Mouse (Mus musculus): ENCODE results near the gene Hcrt. TPM values are rescaled to one million over a fixed set of nuclear protein-coding genes. Genes with fewer than 3 reads are reported as not detected.

Hcrt gene
- total and polyA plus RNA-seq, 2 experiments from 2014 or later, result 7.1 to 8.0 TPM

DNA sequence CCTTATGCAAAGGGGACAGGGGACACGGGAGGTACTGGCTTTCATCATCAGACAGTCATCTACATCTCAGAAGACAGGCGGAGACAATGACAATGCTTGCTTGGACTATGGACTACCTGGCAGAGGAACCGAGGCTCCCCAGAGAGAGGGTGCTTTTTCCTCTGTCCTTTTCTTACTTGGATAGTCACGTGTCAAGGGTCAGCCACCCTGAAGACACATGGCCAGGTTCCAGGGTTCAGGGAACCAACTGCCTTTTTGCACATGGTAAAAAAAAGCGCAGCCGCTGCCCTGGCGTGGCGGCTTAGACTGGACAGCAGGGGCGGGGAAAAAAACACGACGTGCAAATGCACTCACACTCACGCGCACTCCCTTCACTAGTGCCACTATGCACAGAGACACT, 19.8 kb upstream of the Hcrt start:
- Histone ChIP-seq H3K4me2 (ENCODE audit: low read depth) (no peak overlapping the region), H3K9me3 (ENCODE audit: low read length) (no peaks in the 10 kb centered on the region), H3K36me3 (ENCODE audit: insufficient read depth) (peaks cover 17% of the 10 kb centered on the region), H3K27me3 (ENCODE audit: insufficient read depth, low read length) (no peaks in the 10 kb centered on the region), H3K27ac (ENCODE audit: low read depth, low read length) (no peak overlapping the region), H3K4me1 (ENCODE audit: insufficient read depth) (no peaks in the 10 kb centered on the region), H3K4me3 (ENCODE audit: low read depth, low read length) (no peak overlapping the region), H3K9ac (no peak overlapping the region)
- no peak for DNase-seq
- 89% methylated on average over 13 of the region's 13 CpGs for WGBS
- no peak for ATAC-seq
- no peak for TF ChIP-seq CTCF (IDR thresholded peaks at IDR 0.05; ENCODE audit: low read depth)

DNA sequence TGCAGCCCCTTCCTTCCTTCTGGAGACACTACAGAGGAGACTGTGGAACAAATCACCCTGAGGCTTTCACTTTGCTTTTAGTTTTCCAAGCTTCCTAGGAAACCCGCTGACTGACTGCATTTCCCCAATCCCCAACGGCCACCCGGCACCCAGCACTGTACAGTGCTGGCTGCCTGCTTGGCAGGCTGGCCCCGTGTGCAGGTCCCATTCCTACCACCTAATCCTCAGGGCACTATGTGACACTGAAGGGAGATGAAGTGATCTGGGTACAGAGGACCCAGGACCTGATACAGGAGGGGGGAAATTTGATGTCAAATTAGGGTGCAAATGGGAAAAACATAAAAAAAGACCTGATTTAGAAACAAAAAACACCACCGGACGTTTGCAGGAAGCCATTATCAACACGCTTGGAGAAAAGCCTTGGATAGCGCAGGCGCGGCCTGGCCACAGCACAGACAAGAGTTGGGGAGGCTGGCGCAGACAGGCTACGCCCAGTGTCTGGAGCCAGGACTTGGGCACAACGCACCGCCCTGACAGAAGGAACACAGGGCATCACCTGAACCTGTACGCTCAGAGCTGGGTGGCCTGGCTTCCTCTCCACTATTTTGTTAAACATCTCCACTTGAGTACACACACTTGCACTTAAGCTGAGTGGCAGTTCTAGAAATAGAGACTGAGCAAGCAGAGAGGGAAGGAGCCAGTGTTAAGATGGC, 19.2 kb upstream of the Hcrt start:
- H3K27ac ChIP-seq (ENCODE audit: low read depth, low read length), result no peak overlapping the region
- H3K9ac ChIP-seq, result no peak overlapping the region
- no peaks in the 10 kb centered on the region for H3K4me1 ChIP-seq (ENCODE audit: insufficient read depth)
- WGBS, result 91% methylated on average over 15 of the region's 15 CpGs
- no peak for TF ChIP-seq CTCF (IDR thresholded peaks at IDR 0.05; ENCODE audit: low read depth)
- peaks cover 13% of the 10 kb centered on the region for H3K36me3 ChIP-seq (ENCODE audit: insufficient read depth)
- DNase-seq, result no peak
- no peak for ATAC-seq
- no peak overlapping the region for H3K4me2 ChIP-seq (ENCODE audit: low read depth)
- no peaks in the 10 kb centered on the region for H3K9me3 ChIP-seq (ENCODE audit: low read length)
- H3K27me3 ChIP-seq (ENCODE audit: insufficient read depth, low read length), result no peaks in the 10 kb centered on the region
- H3K4me3 ChIP-seq (ENCODE audit: low read depth, low read length), result no peak overlapping the region

DNA sequence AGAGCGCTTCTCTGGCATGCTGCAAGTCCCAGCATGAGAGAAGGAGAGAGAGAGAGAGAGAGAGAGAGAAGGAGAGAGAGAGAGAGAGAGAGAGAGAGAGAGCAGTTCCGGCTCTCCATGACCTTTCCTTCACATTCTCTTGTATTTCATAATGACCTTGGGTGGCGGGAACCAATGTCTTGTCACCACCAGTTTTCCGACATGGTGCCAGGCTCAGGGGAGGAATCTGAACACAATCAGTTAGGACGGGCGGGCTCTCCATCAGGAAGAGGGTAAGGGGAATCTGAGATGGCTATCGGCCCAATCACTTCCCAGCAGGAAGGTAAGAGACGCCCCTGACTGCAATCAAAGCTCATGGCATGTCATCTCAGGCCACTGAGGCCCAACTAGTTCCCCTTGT, 17.5 kb upstream of the Hcrt start:
- Histone ChIP-seq H3K4me3 (ENCODE audit: low read depth, low read length) (no peak overlapping the region), H3K4me2 (ENCODE audit: low read depth) (no peak overlapping the region), H3K9ac (no peak overlapping the region), H3K27ac (ENCODE audit: low read depth, low read length) (no peak overlapping the region), H3K36me3 (ENCODE audit: insufficient read depth) (peaks cover 13% of the 10 kb centered on the region), H3K4me1 (ENCODE audit: insufficient read depth) (no peaks in the 10 kb centered on the region), H3K9me3 (ENCODE audit: low read length) (no peaks in the 10 kb centered on the region), H3K27me3 (ENCODE audit: insufficient read depth, low read length) (no peaks in the 10 kb centered on the region)
- ATAC-seq (no peak), DNase-seq (no peak)
- WGBS, result 78% methylated on average over 8 of the region's 8 CpGs
- no peak for TF ChIP-seq CTCF (IDR thresholded peaks at IDR 0.05; ENCODE audit: low read depth)

DNA sequence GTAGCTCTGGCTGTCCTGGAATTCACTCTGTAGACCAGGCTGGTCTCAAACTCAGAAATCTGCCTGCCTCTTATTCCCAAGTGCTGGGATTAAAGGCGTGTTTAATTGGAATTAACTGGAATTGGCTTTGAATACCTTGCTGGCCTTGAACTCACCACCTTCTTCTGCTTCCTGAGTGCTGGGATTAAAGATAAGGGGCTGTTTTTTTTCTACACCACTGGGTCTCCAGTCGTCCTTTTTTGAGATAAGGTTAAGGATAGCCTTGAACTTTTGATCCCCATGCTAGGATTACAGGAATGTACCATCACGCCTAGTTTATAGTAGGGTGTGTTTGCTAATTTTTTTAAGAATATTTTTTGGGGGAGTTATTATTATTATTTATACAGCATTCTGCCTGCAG, 15.3 kb upstream of the Hcrt start:
- TF ChIP-seq CTCF (IDR thresholded peaks at IDR 0.05; ENCODE audit: low read depth), result no peak
- no peaks in the 10 kb centered on the region for H3K27me3 ChIP-seq (ENCODE audit: insufficient read depth, low read length)
- no peak overlapping the region for H3K27ac ChIP-seq (ENCODE audit: low read depth, low read length)
- no peak overlapping the region for H3K4me3 ChIP-seq (ENCODE audit: low read depth, low read length)
- 80% methylated on average over 3 of the region's 3 CpGs for WGBS
- no peaks in the 10 kb centered on the region for H3K4me1 ChIP-seq (ENCODE audit: insufficient read depth)
- ATAC-seq (no peak), DNase-seq (no peak)
- no peak overlapping the region for H3K9ac ChIP-seq
- H3K9me3 ChIP-seq (ENCODE audit: low read length), result no peaks in the 10 kb centered on the region
- H3K36me3 ChIP-seq (ENCODE audit: insufficient read depth), result peaks cover 7% of the 10 kb centered on the region
- H3K4me2 ChIP-seq (ENCODE audit: low read depth), result no peak overlapping the region

DNA sequence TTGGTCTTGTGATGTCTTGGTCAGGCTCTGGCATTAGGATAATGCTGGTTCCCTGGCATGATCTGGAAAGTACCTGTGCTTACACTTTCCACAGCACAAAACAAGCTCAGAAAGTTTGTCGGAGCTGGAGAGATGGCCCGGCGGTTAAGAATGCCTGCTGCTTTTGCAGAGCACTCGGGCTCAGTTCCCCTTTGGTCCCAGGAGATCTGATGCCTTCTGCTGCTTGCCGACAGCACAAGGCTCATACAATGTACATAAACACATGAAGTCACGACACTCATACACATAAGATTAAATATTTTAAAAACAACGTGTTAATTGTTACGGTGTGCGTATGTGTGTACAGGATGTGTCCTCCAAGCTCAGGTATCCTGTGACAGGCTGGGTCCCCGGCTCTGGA, 13.2 kb upstream of the Hcrt start:
- no peaks in the 10 kb centered on the region for H3K27me3 ChIP-seq (ENCODE audit: insufficient read depth, low read length)
- H3K4me3 ChIP-seq (ENCODE audit: low read depth, low read length), result no peak overlapping the region
- H3K4me1 ChIP-seq (ENCODE audit: insufficient read depth), result 0 out of 2 replicates have a peak, but pooled peaks cover under 1% of the 10 kb centered on the region

DNA sequence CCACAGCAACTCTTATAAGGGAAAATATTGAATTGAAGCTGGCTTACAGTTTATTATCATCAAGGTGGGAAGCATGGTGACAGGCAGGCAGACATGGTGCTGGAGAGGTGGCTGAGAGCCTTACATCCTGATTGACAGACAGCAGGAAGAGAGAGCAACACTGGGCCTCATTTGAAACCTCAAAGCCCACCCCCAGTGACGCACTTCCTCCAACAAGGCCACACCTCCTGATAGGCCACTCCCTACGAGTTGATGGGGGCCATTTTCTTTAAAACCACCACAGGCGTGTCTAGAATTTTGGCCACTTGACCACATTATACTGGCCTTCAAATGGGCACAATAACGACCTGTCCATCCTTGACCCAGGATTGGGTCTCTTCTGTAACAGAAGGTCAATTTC, 11.5 kb upstream of the Hcrt start:
- TF ChIP-seq CTCF (IDR thresholded peaks at IDR 0.05; ENCODE audit: low read depth), result no peak
- Histone ChIP-seq H3K4me2 (ENCODE audit: low read depth) (no peak overlapping the region), H3K9ac (no peak overlapping the region), H3K9me3 (ENCODE audit: low read length) (no peaks in the 10 kb centered on the region), H3K4me3 (ENCODE audit: low read depth, low read length) (no peak overlapping the region), H3K27ac (ENCODE audit: low read depth, low read length) (no peak overlapping the region), H3K36me3 (ENCODE audit: insufficient read depth) (no peaks in the 10 kb centered on the region), H3K27me3 (ENCODE audit: insufficient read depth, low read length) (no peaks in the 10 kb centered on the region), H3K4me1 (ENCODE audit: insufficient read depth) (0 out of 2 replicates have a peak, but pooled peaks cover 3% of the 10 kb centered on the region)
- ATAC-seq, result no peak
- DNase-seq, result no peak
- WGBS, result 78% methylated on average over 4 of the region's 4 CpGs

More for the DNA sequence above, 13.2 kb upstream of the Hcrt start:
- H3K4me2 ChIP-seq (ENCODE audit: low read depth), result no peak overlapping the region
- no peaks in the 10 kb centered on the region for H3K36me3 ChIP-seq (ENCODE audit: insufficient read depth)
- no peak overlapping the region for H3K27ac ChIP-seq (ENCODE audit: low read depth, low read length)
- no peaks in the 10 kb centered on the region for H3K9me3 ChIP-seq (ENCODE audit: low read length)
- H3K9ac ChIP-seq, result no peak overlapping the region
- DNase-seq (no peak), ATAC-seq (no peak)
- 88% methylated on average over 10 of the region's 10 CpGs for WGBS
- TF ChIP-seq CTCF (IDR thresholded peaks at IDR 0.05; ENCODE audit: low read depth), result no peak

DNA sequence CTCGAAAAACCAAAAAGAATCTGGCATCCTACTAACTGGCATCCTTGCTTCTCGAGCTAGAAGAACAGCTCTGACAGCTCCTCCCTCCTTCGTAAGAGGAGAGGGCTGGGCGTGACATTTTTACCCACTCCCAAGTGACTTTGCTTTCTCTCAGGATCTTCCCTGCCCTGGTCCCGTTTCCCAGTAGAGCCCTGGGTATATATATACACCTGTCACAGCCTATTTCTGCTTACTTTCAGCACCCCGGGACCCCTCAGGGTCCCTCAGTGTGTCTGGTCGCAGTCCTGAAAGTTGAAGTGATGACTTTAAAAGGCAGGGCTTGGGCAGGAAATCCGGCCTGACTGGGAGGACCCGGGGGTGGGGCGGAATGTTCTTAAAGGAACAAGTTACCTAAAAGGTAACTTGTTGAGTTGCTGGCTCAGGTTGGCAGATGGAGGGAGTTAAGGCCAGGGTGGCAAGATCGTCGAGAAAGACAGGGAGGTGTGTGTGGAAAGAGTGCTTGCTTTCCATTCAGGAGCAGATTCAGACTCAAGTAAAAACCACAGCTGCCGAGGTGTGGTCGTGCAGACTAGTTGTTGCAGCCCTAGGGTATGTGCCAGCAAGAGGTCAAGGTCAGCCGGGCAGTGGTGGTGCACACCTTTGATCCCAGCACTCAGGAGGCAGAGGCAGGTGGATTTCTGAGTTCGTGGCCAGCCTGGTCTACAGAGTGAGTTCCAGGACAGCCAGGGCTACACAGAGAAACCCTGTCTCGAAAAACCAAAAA, 8.1 kb upstream of the Hcrt start, which contains the start of gene Ghdc:
Gene Ghdc, minus strand, starts transcription at position 312 of the 763 bp plus-strand sequence.
- Histone ChIP-seq H3K4me3 (ENCODE audit: low read depth, low read length) (peak within 1 kb of the TSS; percentile 40), H3K36me3 (ENCODE audit: insufficient read depth) (no peaks in the 10 kb centered on the region), H3K27ac (ENCODE audit: low read depth, low read length) (no peak within 1 kb of the TSS), H3K9ac (0 out of 2 replicates have a peak within 1 kb of the TSS, but pooled peaks have one; percentile 19), H3K9me3 (ENCODE audit: low read length) (no peaks in the 10 kb centered on the region), H3K4me2 (ENCODE audit: low read depth) (peak within 1 kb of the TSS; percentile 44), H3K4me1 (ENCODE audit: insufficient read depth) (0 out of 2 replicates have a peak, but pooled peaks cover 3% of the 10 kb centered on the region), H3K27me3 (ENCODE audit: insufficient read depth, low read length) (no peaks in the 10 kb centered on the region)
- peak; percentile 64 for DNase-seq
- ATAC-seq, result peak; percentile 77
- no peak for TF ChIP-seq CTCF (IDR thresholded peaks at IDR 0.05; ENCODE audit: low read depth)
- WGBS, result 20% methylated on average over 17 of the region's 17 CpGs
